Mouse (Mus musculus): ENCODE measurements around the gene Anapc15-ps.

DNA sequence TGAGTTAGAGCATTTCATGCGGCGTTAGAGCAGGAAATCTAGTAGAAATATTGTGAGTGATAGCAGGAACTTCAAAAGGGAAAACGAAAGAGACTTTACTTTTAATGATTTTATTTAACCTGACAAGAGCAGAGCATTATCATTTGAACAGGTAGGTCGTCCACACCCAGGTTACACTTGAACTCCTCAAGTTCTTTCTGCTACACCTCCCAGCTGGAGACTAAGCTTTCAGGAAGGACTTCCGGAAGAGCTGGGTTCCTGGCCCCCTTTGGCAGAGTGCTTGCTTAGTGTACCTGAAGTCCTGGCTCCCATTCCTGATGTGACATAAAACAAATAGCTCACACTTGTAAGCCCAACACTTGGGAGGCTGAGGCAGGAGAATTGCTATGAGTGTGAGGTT lies 30.2 kb downstream of the Anapc15-ps start:
- no peak for TF ChIP-seq TAL1 (IDR thresholded peaks at IDR 0.05; ENCODE audit: low read length)
- no peak for TF ChIP-seq GATA1 (IDR thresholded peaks at IDR 0.05; ENCODE audit: low read length)

Measured in erythroblast, embryonic 14.5 days (primary cell).